Mouse (Mus musculus) lung, embryonic 14.5 days (tissue): ENCODE measurements at regions not wholly inside any gene's neighbourhood (a gene's known extent, or its start where the extent isn't known, plus 50 kb on each side); places are given as distances from the start of the nearest gene placed in this dataset.

Experiments
- ATAC-seq: fragments of 200-750 bp; cut with Nextera tagmentation; 2 replicates; pipeline ENCODE4 v1.8.0; 2017; ENCODE audit warnings: mild to moderate bottlenecking, moderate TSS enrichment, moderate library complexity; ENCODE audit not compliant: insufficient read depth
- DNase-seq: peaks from one replicate; pipeline ENCODE4 v3.0.0-alpha.2; 2015
- H3K27ac ChIP-seq: fragments of 300-500 bp; sonication (generic); 2 replicates; pipeline ENCODE4 v1.5.1; 2014; ENCODE audit warnings: low read depth, mild to moderate bottlenecking, moderate library complexity
- H3K27me3 ChIP-seq: fragments of 300-500 bp; sonication (generic); 2 replicates; pipeline ENCODE4 v1.6.1; 2014; ENCODE audit warnings: low read length, control low read depth; ENCODE audit not compliant: insufficient read depth
- H3K36me3 ChIP-seq: fragments of 300-500 bp; sonication (generic); 2 replicates; pipeline ENCODE4 v1.6.1; 2014; ENCODE audit warnings: control low read depth; ENCODE audit not compliant: insufficient read depth
- H3K4me1 ChIP-seq: fragments of 300-500 bp; sonication (generic); 2 replicates; pipeline ENCODE4 v1.6.1; 2014; ENCODE audit warnings: antibody characterized with exemption, control low read depth; ENCODE audit not compliant: insufficient read depth
- H3K4me2 ChIP-seq: fragments of 300-500 bp; sonication (generic); 2 replicates; pipeline ENCODE4 v1.6.1; 2014; ENCODE audit warnings: mild to moderate bottlenecking
- H3K4me3 ChIP-seq: fragments of 300-500 bp; sonication (generic); 2 replicates; pipeline ENCODE4 v1.5.1; 2014; ENCODE audit warnings: low read depth, low read length
- H3K9ac ChIP-seq: fragments of 300-500 bp; sonication (generic); 2 replicates; pipeline ENCODE4 v1.6.1; 2014
- H3K9me3 ChIP-seq: fragments of 300-500 bp; sonication (generic); 2 replicates; pipeline ENCODE4 v1.6.1; 2016; ENCODE audit warnings: low read depth, low read length, control low read depth
- CTCF ChIP-seq: IDR thresholded peaks from 2 replicates; pipeline ENCODE4 v1.5.1; 2016; ENCODE audit warnings: antibody characterized with exemption, low read depth
- WGBS: fragments of 180-500 bp; shearing (Covaris S2); extraction: QIAGEN DNeasy Blood & Tissue Kit; methylation state at CpG from one replicate; pipeline ENCODE4 v1.1.7; 2014; 5-methylcytosine and 5-hydroxymethylcytosine counted together

- DNase-seq, result no peak
- H3K4me1 ChIP-seq, result no peaks in the 10 kb centered on the region
- no peak overlapping the region for H3K27ac ChIP-seq
- ATAC-seq, result no peak
- H3K9me3 ChIP-seq, result no peaks in the 10 kb centered on the region
- H3K4me2 ChIP-seq, result no peak overlapping the region
- H3K4me3 ChIP-seq, result no peak overlapping the region
- no peak for TF ChIP-seq CTCF
- H3K9ac ChIP-seq, result no peak overlapping the region
- H3K36me3 ChIP-seq, result no peaks in the 10 kb centered on the region
- H3K27me3 ChIP-seq, result no peaks in the 10 kb centered on the region
- 79% methylated on average over 3 of the region's 3 CpGs for WGBS
Observed at GRCm38 (mm10) chr19:20035223-20035622, 355.5 kb downstream of the Anxa1 start.

GRCm38 (mm10) chr19:20027667-20028282 is 363.0 kb downstream of the Anxa1 start:
- 67% methylated on average over 11 of the region's 11 CpGs for WGBS
- no peak for TF ChIP-seq CTCF
- no peaks in the 10 kb centered on the region for H3K27me3 ChIP-seq

GRCm38 (mm10) chr19:20014114-20014513 is 376.6 kb downstream of the Anxa1 start:
- H3K4me3 ChIP-seq, result no peak overlapping the region
- H3K4me1 ChIP-seq, result no peaks in the 10 kb centered on the region
- no peak overlapping the region for H3K9ac ChIP-seq
- no peak for ATAC-seq
- DNase-seq, result no peak
- H3K27me3 ChIP-seq, result no peaks in the 10 kb centered on the region
- no peak overlapping the region for H3K4me2 ChIP-seq
- WGBS, result 87% methylated on average over 4 of the region's 4 CpGs
- TF ChIP-seq CTCF, result no peak
- no peaks in the 10 kb centered on the region for H3K9me3 ChIP-seq
- H3K27ac ChIP-seq, result no peak overlapping the region
- H3K36me3 ChIP-seq, result no peaks in the 10 kb centered on the region

More at GRCm38 (mm10) chr19:20027667-20028282, 363.0 kb downstream of the Anxa1 start:
- DNase-seq (peak; percentile 9), ATAC-seq (no peak)
- Histone ChIP-seq H3K4me3 (no peak overlapping the region), H3K4me1 (no peaks in the 10 kb centered on the region), H3K36me3 (no peaks in the 10 kb centered on the region), H3K9me3 (no peaks in the 10 kb centered on the region), H3K4me2 (no peak overlapping the region), H3K9ac (no peak overlapping the region), H3K27ac (no peak overlapping the region)

GRCm38 (mm10) chr19:20009801-20010441 is 380.8 kb downstream of the Anxa1 start:
- no peak overlapping the region for H3K4me3 ChIP-seq
- WGBS, result 46% methylated on average over 12 of the region's 12 CpGs
- no peaks in the 10 kb centered on the region for H3K36me3 ChIP-seq
- TF ChIP-seq CTCF, result no peak
- H3K9me3 ChIP-seq, result no peaks in the 10 kb centered on the region
- DNase-seq (peak; percentile 22), ATAC-seq (no peak)
- H3K9ac ChIP-seq, result no peak overlapping the region
- H3K4me2 ChIP-seq, result peak overlapping the region; percentile 21; the same call in 1 of the 2 replicates
- H3K27ac ChIP-seq, result no peak overlapping the region
- H3K27me3 ChIP-seq, result no peaks in the 10 kb centered on the region
- H3K4me1 ChIP-seq, result no peaks in the 10 kb centered on the region

GRCm38 (mm10) chr19:20005932-20006625 is 384.7 kb downstream of the Anxa1 start:
- Histone ChIP-seq H3K9me3 (no peaks in the 10 kb centered on the region), H3K9ac (no peak overlapping the region), H3K4me3 (no peak overlapping the region), H3K4me2 (no peak overlapping the region), H3K27ac (no peak overlapping the region), H3K27me3 (no peaks in the 10 kb centered on the region), H3K36me3 (no peaks in the 10 kb centered on the region), H3K4me1 (no peaks in the 10 kb centered on the region)
- TF ChIP-seq CTCF, result no peak
- DNase-seq, result peak; percentile 66
- WGBS, result 37% methylated on average over 4 of the region's 4 CpGs
- no peak for ATAC-seq

GRCm38 (mm10) chr19:19987255-19987654 is 403.5 kb downstream of the Anxa1 start:
- no peaks in the 10 kb centered on the region for H3K36me3 ChIP-seq
- H3K9ac ChIP-seq, result no peak overlapping the region
- no peaks in the 10 kb centered on the region for H3K9me3 ChIP-seq
- no peak for TF ChIP-seq CTCF
- ATAC-seq (peak; percentile 83; the same call in 1 of the 2 replicates), DNase-seq (peak; percentile 62)
- H3K4me3 ChIP-seq, result no peak overlapping the region
- H3K27me3 ChIP-seq, result no peaks in the 10 kb centered on the region
- no peak overlapping the region for H3K27ac ChIP-seq
- WGBS, result 56% methylated on average over 1 of the region's 1 CpGs
- no peaks in the 10 kb centered on the region for H3K4me1 ChIP-seq
- no peak overlapping the region for H3K4me2 ChIP-seq

- 80% methylated on average over 6 of the region's 6 CpGs for WGBS
- DNase-seq, result no peak
Observed at GRCm38 (mm10) chr19:19978816-19979215, 411.9 kb downstream of the Anxa1 start.

More at GRCm38 (mm10) chr19:19978816-19979215, 411.9 kb downstream of the Anxa1 start:
- no peaks in the 10 kb centered on the region for H3K27me3 ChIP-seq
- H3K27ac ChIP-seq, result no peak overlapping the region
- H3K9ac ChIP-seq, result no peak overlapping the region
- H3K9me3 ChIP-seq, result no peaks in the 10 kb centered on the region
- H3K4me3 ChIP-seq, result no peak overlapping the region
- no peaks in the 10 kb centered on the region for H3K36me3 ChIP-seq
- H3K4me1 ChIP-seq, result no peaks in the 10 kb centered on the region
- TF ChIP-seq CTCF, result no peak
- no peak overlapping the region for H3K4me2 ChIP-seq
- ATAC-seq, result no peak
